Mouse (Mus musculus) myocyte (in vitro differentiated cells): ENCODE measurements around the gene Abcb1b. TPM values are rescaled to one million over a fixed set of nuclear protein-coding genes. Genes with fewer than 3 reads are reported as not detected.
A peak's percentile ranks its signal among the peaks of the same experiment; 100 is the strongest.
"Not testable (repeated sequence)": the region's sequence is repeated elsewhere in the genome, so short reads cannot be mapped to it uniquely, and the experiment has no call there.

Experiments
- H3K27me3 ChIP-seq: one replicate; pipeline ENCODE4 v1.6.1; 2011; ENCODE audit not compliant: control insufficient read depth, insufficient read depth, insufficient read length
- H3K36me3 ChIP-seq: one replicate; pipeline ENCODE4 v1.6.1; 2011; ENCODE audit not compliant: control insufficient read depth, insufficient read depth
- H3K4me2 ChIP-seq: one replicate; pipeline ENCODE4 v1.6.1; 2011; ENCODE audit warnings: low read depth, control low read depth
- H3K4me3 ChIP-seq: one replicate; pipeline ENCODE4 v1.5.1; 2011; ENCODE audit warnings: mild to moderate bottlenecking, control low read depth, moderate library complexity
- H3K79me2 ChIP-seq: one replicate; pipeline ENCODE4 v1.6.1; 2011; ENCODE audit not compliant: control insufficient read depth, insufficient read depth
- H3ac ChIP-seq: one replicate; pipeline ENCODE4 v1.6.1; 2011; ENCODE audit not compliant: control insufficient read depth, insufficient read length
- CEBPB ChIP-seq: IDR thresholded peaks from 2 replicates; pipeline ENCODE4 v1.6.1; 2011; ENCODE audit warnings: mild to moderate bottlenecking, moderate library complexity; ENCODE audit not compliant: poor library complexity, insufficient read depth, severe bottlenecking
- E2F4 ChIP-seq: IDR thresholded peaks from one replicate; pipeline ENCODE4 v1.6.1; 2011; ENCODE audit warnings: mild to moderate bottlenecking, control low read depth, moderate library complexity; ENCODE audit not compliant: insufficient read depth
- MAX ChIP-seq: IDR thresholded peaks from one replicate; pipeline ENCODE4 v1.6.1; 2011; ENCODE audit warnings: low read depth, mild to moderate bottlenecking, control low read depth
- MYOD1 ChIP-seq, 3 experiments: IDR thresholded peaks; one replicate each; pipeline ENCODE4 v1.6.1; 2011; ENCODE audit warnings: control low read depth in 2 of 3, low read depth in 2 of 3, mild to moderate bottlenecking in 2 of 3, moderate library complexity in 1 of 3; ENCODE audit not compliant: insufficient read length in 2 of 3, control insufficient read depth in 1 of 3
- MYOG ChIP-seq, 3 experiments: IDR thresholded peaks; one replicate each; pipeline ENCODE4 v1.6.1; 2011; ENCODE audit warnings: control low read depth in 2 of 3, low read depth in 2 of 3, mild to moderate bottlenecking in 2 of 3; ENCODE audit not compliant: insufficient read length in 2 of 3, control insufficient read depth in 1 of 3, insufficient read depth in 1 of 3
- POLR2A ChIP-seq: IDR thresholded peaks from one replicate; pipeline ENCODE4 v1.6.1; 2011; ENCODE audit warnings: low read depth, mild to moderate bottlenecking, control low read depth, moderate library complexity; ENCODE audit not compliant: insufficient read length
- POLR2AphosphoS2 ChIP-seq: IDR thresholded peaks from one replicate; pipeline ENCODE4 v1.6.1; 2011; ENCODE audit warnings: low read depth, control low read depth; ENCODE audit not compliant: insufficient read length
- REST ChIP-seq: IDR thresholded peaks from one replicate; pipeline ENCODE4 v1.6.1; 2011; ENCODE audit warnings: mild to moderate bottlenecking, control low read depth, moderate library complexity; ENCODE audit not compliant: insufficient read depth, insufficient read length
- SRF ChIP-seq: IDR thresholded peaks from one replicate; pipeline ENCODE4 v1.6.1; 2011; ENCODE audit warnings: low read depth; ENCODE audit not compliant: control insufficient read depth, insufficient read length
- TCF12 ChIP-seq: IDR thresholded peaks from one replicate; pipeline ENCODE4 v1.6.1; 2011; ENCODE audit warnings: mild to moderate bottlenecking, control low read depth; ENCODE audit not compliant: poor library complexity, insufficient read depth, severe bottlenecking
- TCF3 ChIP-seq: IDR thresholded peaks from one replicate; pipeline ENCODE4 v1.6.1; 2011; ENCODE audit warnings: low read depth, control low read depth; ENCODE audit not compliant: insufficient read length
- USF1 ChIP-seq: IDR thresholded peaks from one replicate; pipeline ENCODE4 v1.6.1; 2011; ENCODE audit warnings: low read depth, mild to moderate bottlenecking, control low read depth, moderate library complexity
- polyA plus RNA-seq: library from polyadenylated mRNA; unstranded; fragments of >200 nt; fragmentation: generic; extraction: Trizol; gene quantifications from one replicate; pipeline ENCODE4 v1.2.1, GENCODE M21; 2012; ENCODE audit warnings: missing spikeins

Abcb1b gene
- polyA plus RNA-seq, 1 experiment = 6.8 TPM

- Histone ChIP-seq H3K4me2 (peak overlapping the region; percentile 78), H3K79me2 (peaks cover 3% of the 10 kb centered on the region), H3ac (peak overlapping the region; percentile 51), H3K36me3 (no peaks in the 10 kb centered on the region), H3K27me3 (no peaks in the 10 kb centered on the region), H3K4me3 (peak overlapping the region; percentile 44)
- TF ChIP-seq SRF (no peak), MAX (no peak), USF1 (no peak)
Observed at GRCm38 (mm10) chr5:8798752-8799115, 787 bp downstream of the Abcb1b start.

DNA sequence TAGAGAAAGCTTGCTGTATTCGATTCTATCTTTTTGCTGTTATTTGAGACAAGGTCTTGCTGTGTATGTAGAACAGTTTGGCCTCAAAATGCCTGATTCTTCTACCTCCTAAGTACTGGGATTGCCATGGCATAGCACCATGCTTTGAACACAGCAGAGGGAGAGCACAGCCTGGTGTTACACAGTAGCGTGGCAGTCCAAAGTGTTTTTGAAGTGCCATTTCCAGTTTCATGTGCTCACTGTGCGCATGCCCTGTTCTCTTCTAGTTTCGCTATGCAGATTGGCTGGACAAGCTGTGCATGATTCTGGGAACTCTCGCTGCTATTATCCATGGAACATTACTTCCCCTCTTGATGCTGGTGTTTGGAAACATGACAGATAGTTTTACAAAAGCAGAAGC lies 7.8 kb downstream of the Abcb1b start:
- Histone ChIP-seq H3K79me2 (no peaks in the 10 kb centered on the region), H3K4me2 (no peak overlapping the region), H3ac (no peak overlapping the region), H3K4me3 (no peak overlapping the region), H3K36me3 (no peaks in the 10 kb centered on the region), H3K27me3 (no peaks in the 10 kb centered on the region)
- TF ChIP-seq MYOG (IDR thresholded peaks at IDR 0.05; ENCODE audit: control insufficient read depth in 1 of 3, insufficient read depth in 1 of 3, insufficient read length in 2 of 3, low read depth in 2 of 3) (no peak), USF1 (no peak), TCF3 (no peak), POLR2A (no peak), REST (no peak), POLR2AphosphoS2 (no peak), MYOD1 (IDR thresholded peaks at IDR 0.05; ENCODE audit: control insufficient read depth in 1 of 3, insufficient read length in 2 of 3, low read depth in 2 of 3) (no peak), SRF (no peak), MAX (no peak), E2F4 (no peak), CEBPB (no peak), TCF12 (no peak)

- TF ChIP-seq SRF = no peak
- TF ChIP-seq POLR2AphosphoS2 = no peak
- TF ChIP-seq TCF3 = no peak
- TF ChIP-seq MYOG (IDR thresholded peaks at IDR 0.05; ENCODE audit: control insufficient read depth in 1 of 3, insufficient read depth in 1 of 3, insufficient read length in 2 of 3, low read depth in 2 of 3) = no peak
- no peak for TF ChIP-seq POLR2A
- TF ChIP-seq MAX = no peak
- TF ChIP-seq TCF12 = no peak
- TF ChIP-seq REST = no peak
- no peak for TF ChIP-seq MYOD1 (IDR thresholded peaks at IDR 0.05; ENCODE audit: control insufficient read depth in 1 of 3, insufficient read length in 2 of 3, low read depth in 2 of 3)
- no peak for TF ChIP-seq CEBPB
- no peak for TF ChIP-seq E2F4
- TF ChIP-seq USF1 = no peak
- Histone ChIP-seq H3K79me2 (no peaks in the 10 kb centered on the region), H3K27me3 (no peaks in the 10 kb centered on the region), H3ac (no peak overlapping the region), H3K36me3 (no peaks in the 10 kb centered on the region), H3K4me2 (no peak overlapping the region), H3K4me3 (no peak overlapping the region)
Observed at GRCm38 (mm10) chr5:8807137-8808004, 9.4 kb downstream of the Abcb1b start.

- Histone ChIP-seq H3K27me3 (no peaks in the 10 kb centered on the region), H3K79me2 (no peaks in the 10 kb centered on the region), H3K4me2 (no peak overlapping the region), H3ac (no peak overlapping the region), H3K4me3 (no peak overlapping the region), H3K36me3 (no peaks in the 10 kb centered on the region)
- TF ChIP-seq POLR2A (no peak), USF1 (no peak), CEBPB (no peak), SRF (no peak)
Observed at GRCm38 (mm10) chr5:8813872-8814271, 15.9 kb downstream of the Abcb1b start.

- no peak overlapping the region for H3ac ChIP-seq
- H3K27me3 ChIP-seq = no peaks in the 10 kb centered on the region
- no peak for TF ChIP-seq TCF3
- no peak for TF ChIP-seq POLR2AphosphoS2
- TF ChIP-seq MYOD1 (IDR thresholded peaks at IDR 0.05; ENCODE audit: control insufficient read depth in 1 of 3, insufficient read length in 2 of 3, low read depth in 2 of 3) = no peak
- TF ChIP-seq USF1 = no peak
- TF ChIP-seq SRF = no peak
- no peak for TF ChIP-seq MYOG (IDR thresholded peaks at IDR 0.05; ENCODE audit: control insufficient read depth in 1 of 3, insufficient read depth in 1 of 3, insufficient read length in 2 of 3, low read depth in 2 of 3)
- H3K4me2 ChIP-seq = peak overlapping the region; percentile 6
- no peak overlapping the region for H3K4me3 ChIP-seq
- H3K36me3 ChIP-seq = no peaks in the 10 kb centered on the region
- H3K79me2 ChIP-seq = no peaks in the 10 kb centered on the region
Observed at GRCm38 (mm10) chr5:8819635-8820591, 22.0 kb downstream of the Abcb1b start.

DNA sequence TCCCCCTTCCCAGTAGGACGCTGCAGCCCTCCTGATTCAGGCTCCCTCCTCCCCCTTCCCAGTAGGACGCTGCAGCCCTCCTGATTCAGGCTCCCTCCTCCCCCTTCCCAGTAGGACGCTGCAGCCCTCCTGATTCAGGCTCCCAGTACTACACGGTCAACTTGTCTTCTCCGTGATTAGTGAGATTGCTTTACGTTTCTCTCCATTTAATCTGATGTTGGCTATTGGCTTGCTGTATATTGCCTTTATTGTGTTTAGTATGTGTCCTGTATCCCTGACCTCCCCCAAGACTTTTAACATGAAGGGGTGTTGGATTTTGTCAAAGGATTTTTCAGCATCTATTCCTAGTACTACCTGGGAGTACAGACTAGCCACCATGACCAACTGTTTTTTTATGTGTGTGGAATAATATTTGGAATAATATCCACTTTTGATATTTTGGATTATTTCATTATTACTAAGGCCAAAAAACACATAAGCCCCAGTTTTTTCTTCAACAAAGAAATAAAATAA lies 22.7 kb downstream of the Abcb1b start:
- H3K4me3 ChIP-seq, H3K36me3 ChIP-seq, H3K27me3 ChIP-seq, H3K4me2 ChIP-seq, H3ac ChIP-seq, H3K79me2 ChIP-seq: not testable (repeated sequence)
